Mouse (Mus musculus) C2C12 (cell line): ENCODE data around the gene Phgdh. TPM values are rescaled to one million over a fixed set of nuclear protein-coding genes. Genes with fewer than 3 reads are reported as not detected.

Experiments
- H3K27me3 ChIP-seq: one replicate; pipeline ENCODE4 v1.6.1; 2011; ENCODE audit not compliant: control insufficient read depth, insufficient read depth, insufficient read length
- H3K36me3 ChIP-seq: one replicate; pipeline ENCODE4 v1.6.1; 2011; ENCODE audit not compliant: control insufficient read depth, insufficient read depth
- H3K4me3 ChIP-seq: one replicate; pipeline ENCODE4 v1.5.1; 2011; ENCODE audit warnings: mild to moderate bottlenecking, control low read depth; ENCODE audit not compliant: poor library complexity, insufficient read depth, severe bottlenecking
- H3K79me2 ChIP-seq: one replicate; pipeline ENCODE4 v1.6.1; 2011; ENCODE audit not compliant: control insufficient read depth, insufficient read depth
- H3K79me3 ChIP-seq: one replicate; pipeline ENCODE4 v1.6.1; 2011; ENCODE audit warnings: low read depth, control low read depth
- H3ac ChIP-seq: one replicate; pipeline ENCODE3; 2011; ENCODE audit warnings: low read depth; ENCODE audit not compliant: control insufficient read depth, insufficient read length
- CEBPB ChIP-seq: IDR thresholded peaks from one replicate; pipeline ENCODE4 v1.6.1; 2011; ENCODE audit warnings: low read depth, mild to moderate bottlenecking, control low read depth, moderate library complexity
- CTCF ChIP-seq: IDR thresholded peaks from one replicate; pipeline ENCODE4 v1.5.1; 2011; ENCODE audit not compliant: control insufficient read depth, insufficient read depth, insufficient read length
- FOSL1 ChIP-seq: IDR thresholded peaks from one replicate; pipeline ENCODE4 v1.8.0; 2011; ENCODE audit warnings: mild to moderate bottlenecking, low read length; ENCODE audit not compliant: poor library complexity, insufficient read depth, severe bottlenecking
- MAX ChIP-seq: IDR thresholded peaks from one replicate; pipeline ENCODE4 v1.6.1; 2011; ENCODE audit warnings: mild to moderate bottlenecking, control low read depth
- MYOD1 ChIP-seq: IDR thresholded peaks from one replicate; pipeline ENCODE4 v1.6.1; 2011; ENCODE audit warnings: low read depth; ENCODE audit not compliant: control insufficient read depth, insufficient read length
- MYOG ChIP-seq: IDR thresholded peaks from one replicate; pipeline ENCODE4 v1.6.1; 2011; ENCODE audit not compliant: control insufficient read depth, insufficient read length; ENCODE audit errors: extremely low read depth
- USF1 ChIP-seq: IDR thresholded peaks from one replicate; pipeline ENCODE4 v1.6.1; 2011; ENCODE audit warnings: low read depth, mild to moderate bottlenecking, control low read depth, moderate library complexity
- polyA plus RNA-seq: library from polyadenylated mRNA; unstranded; fragments of >200 nt; fragmentation: generic; extraction: Trizol; gene quantifications from one replicate; pipeline ENCODE4 v1.2.1, GENCODE M21; 2012; ENCODE audit warnings: missing spikeins

Phgdh gene
- polyA plus RNA-seq, 1 experiment: 843 TPM

GRCm38 (mm10) chr3:98335331-98335730, 4.5 kb downstream of the Phgdh start:
- peaks cover 76% of the 10 kb centered on the region for H3K79me2 ChIP-seq
- H3K27me3 ChIP-seq: no peaks in the 10 kb centered on the region
- H3ac ChIP-seq: no peak overlapping the region
- peaks cover 57% of the 10 kb centered on the region for H3K79me3 ChIP-seq
- no peak overlapping the region for H3K4me3 ChIP-seq
- H3K36me3 ChIP-seq: peaks cover 63% of the 10 kb centered on the region
- TF ChIP-seq MYOD1: no peak
- TF ChIP-seq FOSL1: no peak
- TF ChIP-seq CTCF: no peak
- TF ChIP-seq MAX: no peak
- TF ChIP-seq CEBPB: no peak
- TF ChIP-seq USF1: no peak
- TF ChIP-seq MYOG: no peak

GRCm38 (mm10) chr3:98334010-98334409, 5.8 kb downstream of the Phgdh start:
- TF ChIP-seq USF1: no peak
- TF ChIP-seq MAX: no peak
- no peak for TF ChIP-seq CEBPB
- TF ChIP-seq CTCF: no peak
- TF ChIP-seq FOSL1: no peak
- no peak for TF ChIP-seq MYOD1
- TF ChIP-seq MYOG: no peak
- peaks cover 54% of the 10 kb centered on the region for H3K79me3 ChIP-seq
- H3K36me3 ChIP-seq: peaks cover 76% of the 10 kb centered on the region
- no peak overlapping the region for H3K4me3 ChIP-seq
- peaks cover 77% of the 10 kb centered on the region for H3K79me2 ChIP-seq
- no peaks in the 10 kb centered on the region for H3K27me3 ChIP-seq
- no peak overlapping the region for H3ac ChIP-seq

- TF ChIP-seq USF1 (no peak), MYOG (no peak), CEBPB (no peak), FOSL1 (no peak), MYOD1 (no peak), CTCF (no peak), MAX (no peak)
- H3K27me3 ChIP-seq: no peaks in the 10 kb centered on the region
- H3K4me3 ChIP-seq: no peak overlapping the region
- no peaks in the 10 kb centered on the region for H3K79me2 ChIP-seq
- peaks cover 96% of the 10 kb centered on the region for H3K36me3 ChIP-seq
- no peaks in the 10 kb centered on the region for H3K79me3 ChIP-seq
- no peak overlapping the region for H3ac ChIP-seq
Measured at GRCm38 (mm10) chr3:98324235-98324634, 15.6 kb downstream of the Phgdh start.

- no peaks in the 10 kb centered on the region for H3K27me3 ChIP-seq
- no peak overlapping the region for H3K4me3 ChIP-seq
- H3K36me3 ChIP-seq: peaks cover 96% of the 10 kb centered on the region
- H3K79me3 ChIP-seq: no peaks in the 10 kb centered on the region
- no peaks in the 10 kb centered on the region for H3K79me2 ChIP-seq
- H3ac ChIP-seq: no peak overlapping the region
- TF ChIP-seq CEBPB: no peak
Measured at GRCm38 (mm10) chr3:98322209-98322608, 17.6 kb downstream of the Phgdh start.

GRCm38 (mm10) chr3:98319190-98319589, 20.6 kb downstream of the Phgdh start:
- Histone ChIP-seq H3K79me2 (no peaks in the 10 kb centered on the region), H3K27me3 (no peaks in the 10 kb centered on the region), H3K79me3 (no peaks in the 10 kb centered on the region), H3ac (no peak overlapping the region), H3K36me3 (peaks cover 85% of the 10 kb centered on the region), H3K4me3 (no peak overlapping the region)
- TF ChIP-seq MYOD1 (no peak), MAX (no peak), USF1 (no peak), FOSL1 (no peak), MYOG (no peak), CEBPB (no peak), CTCF (no peak)

- Histone ChIP-seq H3K79me3 (no peaks in the 10 kb centered on the region), H3K27me3 (no peaks in the 10 kb centered on the region), H3K36me3 (peaks cover 67% of the 10 kb centered on the region), H3K79me2 (no peaks in the 10 kb centered on the region), H3K4me3 (no peak overlapping the region), H3ac (no peak overlapping the region)
- TF ChIP-seq MYOG (no peak), MAX (no peak), CEBPB (no peak), CTCF (no peak), FOSL1 (no peak), MYOD1 (no peak), USF1 (no peak)
Measured at GRCm38 (mm10) chr3:98317143-98317542, 22.6 kb downstream of the Phgdh start.
